Mouse (Mus musculus): Measurements from ENCODE around the gene Mndal.
"Not testable (repeated sequence)": the region's sequence is repeated elsewhere in the genome, so short reads cannot be mapped to it uniquely, and the experiment has no call there.

- not testable (repeated sequence) for TF ChIP-seq CTCF (IDR thresholded peaks at IDR 0.05; ENCODE audit: low read depth, low read length); GATA1 (IDR thresholded peaks at IDR 0.05; ENCODE audit: borderline replicate concordance, low read length)
Measured at GRCm38 (mm10) chr1:173908390-173908789, 33.9 kb downstream of the Mndal start.

Measured in G1E (cell line).